Mouse (Mus musculus) liver, postnatal 0 days (tissue): Measurements from ENCODE around the gene Syvn1. TPM values are rescaled to one million over a fixed set of nuclear protein-coding genes. Genes with fewer than 3 reads are reported as not detected.

Experiments used
- ATAC-seq: fragments of 200-750 bp; cut with Nextera tagmentation; 2 replicates; pipeline ENCODE4 v1.8.0; 2017; ENCODE audit warnings: mild to moderate bottlenecking, moderate library complexity
- DNase-seq: peaks from one replicate; pipeline ENCODE4 v3.0.0-alpha.2; 2016
- H3K27ac ChIP-seq: fragments of 300-500 bp; sonication (generic); 2 replicates; pipeline ENCODE4 v1.5.1; 2014; ENCODE audit warnings: antibody characterized with exemption, moderate library complexity, mild to moderate bottlenecking, low read depth
- H3K27me3 ChIP-seq: fragments of 300-500 bp; sonication (generic); 2 replicates; pipeline ENCODE4 v1.6.1; 2014; ENCODE audit warnings: low read length, control low read depth, mixed read lengths; ENCODE audit not compliant: insufficient read depth
- H3K36me3 ChIP-seq: fragments of 300-500 bp; sonication (generic); replicated peaks from 2 replicates; pipeline ENCODE4 v1.6.1; 2014; ENCODE audit warnings: mild to moderate bottlenecking, control low read depth, low read length, moderate library complexity, mixed read lengths; ENCODE audit not compliant: insufficient read depth
- H3K4me1 ChIP-seq: fragments of 300-500 bp; sonication (generic); 2 replicates; pipeline ENCODE4 v1.6.1; 2014; ENCODE audit warnings: antibody characterized with exemption, mild to moderate bottlenecking, control low read depth; ENCODE audit not compliant: insufficient read depth
- H3K4me2 ChIP-seq: fragments of 300-500 bp; sonication (generic); 2 replicates; pipeline ENCODE4 v1.6.1; 2014; ENCODE audit warnings: low read depth, mild to moderate bottlenecking, low read length, moderate library complexity, mixed read lengths
- H3K4me3 ChIP-seq: fragments of 300-500 bp; sonication (generic); 2 replicates; pipeline ENCODE4 v1.5.1; 2014; ENCODE audit warnings: low read depth, low read length
- H3K9ac ChIP-seq: fragments of 300-500 bp; sonication (generic); replicated peaks from 2 replicates; pipeline ENCODE4 v1.6.1; 2014; ENCODE audit warnings: mild to moderate bottlenecking, moderate library complexity
- H3K9me3 ChIP-seq: fragments of 300-500 bp; sonication (generic); 2 replicates; pipeline ENCODE4 v1.6.1; 2016; ENCODE audit warnings: mild to moderate bottlenecking, control low read depth, low read length, mixed read lengths
- CTCF ChIP-seq: sonication (generic); IDR thresholded peaks from 2 replicates; pipeline ENCODE4 v1.5.1; 2016; ENCODE audit warnings: antibody characterized with exemption, low read depth
- EP300 ChIP-seq: IDR thresholded peaks from 2 replicates; pipeline ENCODE4 v1.6.1; 2016; ENCODE audit warnings: antibody characterized with exemption, low read depth, mild to moderate bottlenecking
- WGBS: fragments of 180-500 bp; shearing (Covaris S2); extraction: QIAGEN DNeasy Blood & Tissue Kit; methylation state at CpG from one replicate; pipeline ENCODE4 v1.1.7; 2014; ENCODE audit not compliant: insufficient replicate concordance; 5-methylcytosine and 5-hydroxymethylcytosine counted together
- microRNA-seq: library from miRNA; unstranded; fragments of <30 nt; microRNA quantifications from one replicate; pipeline ENCODE4, GENCODE M21; 2016
- polyA plus RNA-seq: library from polyadenylated mRNA; unstranded; fragments of >200 nt; fragmentation: Nextera tagmentation; extraction: Ambion mirVana; gene quantifications from 2 replicates; pipeline ENCODE4 v1.2.1, GENCODE M21; 2015

Gene Syvn1
- polyA plus RNA-seq, 1 experiment from 2014 or later: 12.4 TPM

DNA sequence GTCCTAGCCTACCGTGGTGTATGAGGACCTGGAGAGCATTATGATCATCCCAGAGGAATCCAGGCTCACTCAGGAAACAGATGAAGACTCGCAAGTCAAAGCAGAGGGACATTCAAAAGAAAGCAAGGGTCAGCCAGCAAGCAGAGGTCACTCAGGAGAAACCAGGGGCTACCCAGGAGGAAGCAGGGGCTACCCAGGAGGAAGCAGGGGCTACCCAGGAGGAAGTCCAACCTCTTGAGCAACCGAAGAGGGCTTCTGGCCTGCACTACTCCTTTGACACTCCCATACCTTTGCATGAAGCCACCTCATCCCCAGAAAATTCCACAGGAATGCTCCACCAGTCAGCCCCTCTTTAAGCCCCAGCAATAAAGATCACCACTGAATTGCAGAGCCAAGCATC lies 51.5 kb downstream of the Syvn1 start:
- WGBS: 70% methylated on average over 3 of the region's 3 CpGs
- TF ChIP-seq EP300 (no peak), CTCF (no peak)
- no peak overlapping the region for H3K9ac ChIP-seq

DNA sequence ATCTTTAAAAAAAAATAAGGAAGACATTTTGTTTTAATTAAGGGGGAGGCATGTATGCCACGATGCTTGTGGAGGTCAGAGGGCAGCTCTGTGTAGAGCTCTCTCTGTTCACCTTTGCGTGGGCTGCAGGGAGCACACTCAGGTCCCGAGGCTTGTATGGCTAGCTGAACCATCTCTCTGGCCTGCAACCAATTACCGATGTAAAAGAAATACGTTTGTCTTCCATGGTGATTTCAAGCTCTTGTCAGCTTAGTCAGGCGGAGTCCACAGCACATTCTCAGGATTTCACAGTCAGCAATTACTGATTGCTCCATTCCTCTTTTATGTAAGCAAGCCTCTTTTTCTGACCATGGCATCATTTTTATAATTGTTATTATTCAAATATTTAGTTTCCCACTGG lies 54.8 kb downstream of the Syvn1 start:
- Histone ChIP-seq H3K9me3 (no peaks in the 10 kb centered on the region), H3K27ac (no peak overlapping the region), H3K4me2 (no peak overlapping the region), H3K9ac (no peak overlapping the region), H3K27me3 (no peaks in the 10 kb centered on the region), H3K4me3 (no peak overlapping the region), H3K36me3 (no peaks in the 10 kb centered on the region), H3K4me1 (peaks cover 29% of the 10 kb centered on the region)
- DNase-seq: no peak
- WGBS: 71% methylated on average over 6 of the region's 6 CpGs
- no peak for TF ChIP-seq CTCF
- TF ChIP-seq EP300: no peak
- no peak for ATAC-seq

More for the DNA sequence above, 51.5 kb downstream of the Syvn1 start:
- H3K27ac ChIP-seq: no peak overlapping the region
- no peaks in the 10 kb centered on the region for H3K27me3 ChIP-seq
- no peak for DNase-seq
- no peak overlapping the region for H3K4me2 ChIP-seq
- no peak for ATAC-seq
- peaks cover 14% of the 10 kb centered on the region for H3K36me3 ChIP-seq
- H3K9me3 ChIP-seq: no peaks in the 10 kb centered on the region
- peaks cover 10% of the 10 kb centered on the region for H3K4me1 ChIP-seq
- H3K4me3 ChIP-seq: no peak overlapping the region

DNA sequence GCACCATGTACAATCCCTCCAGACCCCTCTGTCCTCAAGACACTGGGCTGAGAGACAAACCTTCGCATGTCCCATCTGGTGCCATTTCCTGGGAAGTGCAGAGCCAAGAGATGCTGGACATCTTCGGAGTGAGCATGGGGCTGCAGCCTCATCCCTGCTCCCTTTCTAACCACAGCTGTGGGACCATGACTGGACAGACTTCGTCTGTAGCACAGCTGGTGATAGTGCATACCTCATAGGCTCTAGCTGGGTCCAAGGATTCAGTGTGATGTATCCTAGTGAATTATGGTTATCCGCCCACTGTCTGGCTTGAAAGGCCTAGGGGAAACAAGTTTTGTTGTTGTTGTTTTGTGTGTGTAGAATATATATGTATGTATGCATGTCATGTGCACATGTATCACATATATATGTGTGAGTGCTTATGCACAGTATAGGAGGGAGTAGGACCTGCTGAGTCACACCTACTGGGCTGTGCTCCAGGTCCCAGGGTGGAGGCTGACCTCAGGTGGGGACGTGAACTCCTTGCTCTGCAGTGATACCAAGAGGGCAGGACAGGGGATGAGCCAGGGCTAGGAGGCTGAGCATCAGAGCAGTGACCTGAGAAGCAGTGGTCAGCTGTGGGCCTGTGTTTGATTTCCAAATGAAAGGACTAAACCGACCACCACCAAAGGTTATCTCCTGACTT lies 55.9 kb downstream of the Syvn1 start:
- H3K27me3 ChIP-seq: no peaks in the 10 kb centered on the region
- H3K4me2 ChIP-seq: peak overlapping the region; percentile 26
- ATAC-seq (peak; percentile 96), DNase-seq (peak; percentile 77)
- peak overlapping the region; percentile 73 for H3K27ac ChIP-seq
- no peak overlapping the region for H3K4me3 ChIP-seq
- peaks cover 29% of the 10 kb centered on the region for H3K4me1 ChIP-seq
- no peaks in the 10 kb centered on the region for H3K36me3 ChIP-seq
- H3K9me3 ChIP-seq: no peaks in the 10 kb centered on the region
- 63% methylated on average over 6 of the region's 6 CpGs for WGBS
- H3K9ac ChIP-seq: no peak overlapping the region
- TF ChIP-seq EP300: no peak
- TF ChIP-seq CTCF: peak; percentile 20; the same call in 1 of the 2 replicates

Small RNA genes lying within 50 kb of the gene (microRNA-seq; reads per million reads assigned to microRNA genes)
- 4.5 reads per million, percentile 6 among the genes with 10 or more reads in this experiment for gene Mir6988

Other genes with a start within 250 kb of the Syvn1 start
- 8.5 and 9.0 TPM in 2 replicates for gene Frmd8, start 171.3 kb upstream of the Syvn1 start, polyA plus RNA-seq
- gene Slc25a45, start 168.8 kb upstream of the Syvn1 start, polyA plus RNA-seq: 8.4 and 9.1 TPM in 2 replicates
- 1.5 and 1.7 TPM in 2 replicates for gene Tigd3, start 152.4 kb upstream of the Syvn1 start, polyA plus RNA-seq
- 28.1 and 32.6 TPM in 2 replicates for gene Dpf2, start 133.6 kb upstream of the Syvn1 start, polyA plus RNA-seq
- gene Cdc42ep2, start 121.8 kb upstream of the Syvn1 start, polyA plus RNA-seq: 3.0 TPM in 2 replicates
- gene Pola2, start 82.4 kb upstream of the Syvn1 start, polyA plus RNA-seq: 19.2 and 21.5 TPM in 2 replicates
- 0.09 TPM in 1 of 2 replicates, not detected in the other for gene Slc22a20, start 60.4 kb upstream of the Syvn1 start, polyA plus RNA-seq
- 6.8 and 7.2 TPM in 2 replicates for gene Capn1, start 30.7 kb upstream of the Syvn1 start, polyA plus RNA-seq
- gene Mrpl49, start 11.2 kb downstream of the Syvn1 start, polyA plus RNA-seq: 28.2 and 29.6 TPM in 2 replicates
- gene Fau, start 11.3 kb downstream of the Syvn1 start, polyA plus RNA-seq: 781 and 784 TPM in 2 replicates
- 30.2 and 35.8 TPM in 2 replicates for gene Znhit2, start 14.6 kb downstream of the Syvn1 start, polyA plus RNA-seq
- gene Tm7sf2, start 21.8 kb downstream of the Syvn1 start, polyA plus RNA-seq: 42.6 and 44.1 TPM in 2 replicates
- 17.5 and 20.7 TPM in 2 replicates for gene Vps51, start 30.7 kb downstream of the Syvn1 start, polyA plus RNA-seq
- not detected in 2 replicates for gene Tmem262, start 33.5 kb downstream of the Syvn1 start, polyA plus RNA-seq
- 0.32 and 0.72 TPM in 2 replicates for gene Gm28374, start 35.7 kb downstream of the Syvn1 start, polyA plus RNA-seq
- 16.9 and 19.9 TPM in 2 replicates for gene Zfpl1, start 38.4 kb downstream of the Syvn1 start, polyA plus RNA-seq
- gene Cdca5, start 38.4 kb downstream of the Syvn1 start, polyA plus RNA-seq: 13.5 and 15.0 TPM in 2 replicates
- gene AC131692.1, start 47.8 kb downstream of the Syvn1 start, polyA plus RNA-seq: not detected in 2 replicates
- 0.46 and 0.63 TPM in 2 replicates for gene Naaladl1, start 59.2 kb downstream of the Syvn1 start, polyA plus RNA-seq
- 15.0 and 15.6 TPM in 2 replicates for gene Sac3d1, start 72.1 kb downstream of the Syvn1 start, polyA plus RNA-seq
- 38.6 and 41.6 TPM in 2 replicates for gene Snx15, start 81.7 kb downstream of the Syvn1 start, polyA plus RNA-seq
- gene Batf2, start 94.4 kb downstream of the Syvn1 start, polyA plus RNA-seq: 0.59 and 1.1 TPM in 2 replicates
- 16.7 and 20.5 TPM in 2 replicates for gene Arl2, start 95.0 kb downstream of the Syvn1 start, polyA plus RNA-seq
- gene Majin, start 137.8 kb downstream of the Syvn1 start, polyA plus RNA-seq: not detected in 2 replicates
- gene Gpha2, start 179.8 kb downstream of the Syvn1 start, polyA plus RNA-seq: not detected in 2 replicates
- gene Ppp2r5b, start 189.3 kb downstream of the Syvn1 start, polyA plus RNA-seq: 3.2 and 3.8 TPM in 2 replicates
- gene Atg2a, start 195.1 kb downstream of the Syvn1 start, polyA plus RNA-seq: 3.4 and 3.8 TPM in 2 replicates
- 36.4 and 36.9 TPM in 2 replicates for gene Ehd1, start 230.1 kb downstream of the Syvn1 start, polyA plus RNA-seq